Mouse (Mus musculus): ENCODE measurements around the gene Syt2. TPM values are rescaled to one million over a fixed set of nuclear protein-coding genes. Genes with fewer than 3 reads are reported as not detected.

Gene Syt2
- total RNA-seq, 2 experiments from 2014 or later: 57.7 to 62.5 TPM

DNA sequence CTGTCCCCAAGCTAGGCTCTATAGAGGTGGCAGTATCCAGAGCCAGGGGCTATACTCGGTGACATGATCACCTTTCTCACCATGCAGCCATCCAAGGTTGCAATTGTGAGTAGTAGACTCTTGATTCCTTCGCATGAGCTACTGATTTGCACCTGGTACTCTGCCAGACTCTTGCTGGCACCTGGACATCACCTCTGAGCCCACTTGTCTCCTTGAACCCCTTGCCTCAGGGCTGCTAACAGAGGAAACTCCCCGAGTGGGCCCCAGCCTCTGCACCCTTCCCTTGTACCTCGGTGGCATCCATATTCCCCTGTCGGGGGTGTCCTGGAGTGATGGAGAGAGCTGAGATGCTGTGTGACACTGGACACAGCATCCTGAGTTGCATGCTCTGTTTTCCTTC is 75.0 kb downstream of the Syt2 start:
- Histone ChIP-seq H3K27ac (no peak overlapping the region), H3K4me3 (no peak overlapping the region)
- no peak for TF ChIP-seq CTCF (IDR thresholded peaks at IDR 0.05)
- no peak for DNase-seq (ENCODE audit: extremely low spot score in 1 of 2, low spot score in 2 of 2)
- intact Hi-C loops (cut with DNase I): no loop called here

- no peak for TF ChIP-seq CTCF (IDR thresholded peaks at IDR 0.05)
- DNase-seq (ENCODE audit: extremely low spot score in 1 of 2, low spot score in 2 of 2): no peak
- no peak overlapping the region for H3K27ac ChIP-seq
- no peak overlapping the region for H3K4me3 ChIP-seq
- intact Hi-C loops (cut with DNase I): no loop called here
These were observed 76.4 kb downstream of the Syt2 start for GRCm38 (mm10) chr1:134722891-134723290.

- TF ChIP-seq CTCF (IDR thresholded peaks at IDR 0.05): peak; percentile 57
- H3K27ac ChIP-seq: no peak overlapping the region
- intact Hi-C loops (cut with DNase I): no loop called here
- no peak for DNase-seq (ENCODE audit: extremely low spot score in 1 of 2, low spot score in 2 of 2)
- H3K4me3 ChIP-seq: no peak overlapping the region
These were observed 78.8 kb downstream of the Syt2 start for GRCm38 (mm10) chr1:134725276-134725675.

DNA sequence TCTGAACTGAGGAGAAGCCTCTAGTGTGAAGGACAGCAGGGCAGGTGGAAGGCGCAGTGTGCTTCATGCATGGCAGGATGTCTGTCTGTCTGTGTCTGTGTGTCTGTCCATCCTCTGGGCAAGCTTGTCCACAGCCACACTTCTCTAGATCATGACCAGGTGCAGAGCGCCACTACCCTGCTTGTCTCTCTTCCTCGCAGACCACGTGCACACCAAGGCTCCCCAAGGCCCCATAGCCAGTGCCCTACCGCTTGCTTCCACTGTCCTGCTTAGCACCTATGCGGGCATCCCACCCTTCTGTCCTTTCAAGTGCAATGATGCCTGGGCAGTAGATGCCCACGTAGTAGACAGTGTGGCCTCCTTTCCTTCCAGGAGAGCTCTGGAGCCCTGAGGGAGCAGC is 80.0 kb downstream of the Syt2 start:
- Histone ChIP-seq H3K4me3 (no peak overlapping the region), H3K27ac (no peak overlapping the region)
- no peak for DNase-seq (ENCODE audit: extremely low spot score in 1 of 2, low spot score in 2 of 2)
- intact Hi-C loops (cut with DNase I): no loop called here
- TF ChIP-seq CTCF (IDR thresholded peaks at IDR 0.05): no peak

DNA sequence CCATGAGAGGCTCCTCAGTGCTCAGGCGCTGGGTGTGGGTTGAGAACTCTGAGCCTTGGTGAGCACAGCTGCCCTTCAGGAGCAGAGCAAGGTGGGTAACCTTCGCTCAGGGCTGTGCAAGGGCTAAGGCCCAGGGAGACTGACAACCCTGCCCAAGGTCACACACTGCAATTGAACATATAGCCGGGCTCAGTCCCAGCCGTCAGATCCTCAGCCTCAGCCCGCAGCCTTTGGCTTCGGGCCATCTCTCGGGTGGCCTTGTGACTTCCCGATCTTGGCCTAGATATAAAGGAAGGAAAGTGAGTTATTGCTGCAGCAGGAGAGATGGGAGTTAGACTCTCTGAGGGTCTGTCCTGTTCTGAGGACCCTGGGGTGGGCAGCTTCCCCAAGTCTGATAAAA is 80.8 kb downstream of the Syt2 start:
- intact Hi-C loops (cut with DNase I): no loop called here
- H3K27ac ChIP-seq: no peak overlapping the region
- DNase-seq (ENCODE audit: extremely low spot score in 1 of 2, low spot score in 2 of 2): no peak
- H3K4me3 ChIP-seq: no peak overlapping the region
- no peak for TF ChIP-seq CTCF (IDR thresholded peaks at IDR 0.05)

- no peak for TF ChIP-seq CTCF (IDR thresholded peaks at IDR 0.05)
- H3K27ac ChIP-seq: no peak overlapping the region
- no peak for DNase-seq (ENCODE audit: extremely low spot score in 1 of 2, low spot score in 2 of 2)
- intact Hi-C loops (cut with DNase I): no loop called here
- H3K4me3 ChIP-seq: no peak overlapping the region
These were observed 87.2 kb downstream of the Syt2 start for GRCm38 (mm10) chr1:134733659-134734058.

- DNase-seq (ENCODE audit: extremely low spot score in 1 of 2, low spot score in 2 of 2): no peak
- no peak overlapping the region for H3K4me3 ChIP-seq
- no peak overlapping the region for H3K27ac ChIP-seq
- no peak for TF ChIP-seq CTCF (IDR thresholded peaks at IDR 0.05)
- intact Hi-C loops (cut with DNase I): no loop called here
These were observed 91.0 kb downstream of the Syt2 start for GRCm38 (mm10) chr1:134737463-134737862.

- intact Hi-C loops (cut with DNase I): loop anchor here (5.0 to 10.0 kb wide), 2 partner anchors 79 to 207 kb away; no protein-coding TSS in a partner anchor
- Histone ChIP-seq H3K4me3 (no peak overlapping the region), H3K27ac (no peak overlapping the region)
- no peak; the same call in 1 of the 2 replicates for TF ChIP-seq CTCF (IDR thresholded peaks at IDR 0.05)
- no peak for DNase-seq (ENCODE audit: extremely low spot score in 1 of 2, low spot score in 2 of 2)
These were observed 95.0 kb downstream of the Syt2 start for GRCm38 (mm10) chr1:134741433-134741832.

DNA sequence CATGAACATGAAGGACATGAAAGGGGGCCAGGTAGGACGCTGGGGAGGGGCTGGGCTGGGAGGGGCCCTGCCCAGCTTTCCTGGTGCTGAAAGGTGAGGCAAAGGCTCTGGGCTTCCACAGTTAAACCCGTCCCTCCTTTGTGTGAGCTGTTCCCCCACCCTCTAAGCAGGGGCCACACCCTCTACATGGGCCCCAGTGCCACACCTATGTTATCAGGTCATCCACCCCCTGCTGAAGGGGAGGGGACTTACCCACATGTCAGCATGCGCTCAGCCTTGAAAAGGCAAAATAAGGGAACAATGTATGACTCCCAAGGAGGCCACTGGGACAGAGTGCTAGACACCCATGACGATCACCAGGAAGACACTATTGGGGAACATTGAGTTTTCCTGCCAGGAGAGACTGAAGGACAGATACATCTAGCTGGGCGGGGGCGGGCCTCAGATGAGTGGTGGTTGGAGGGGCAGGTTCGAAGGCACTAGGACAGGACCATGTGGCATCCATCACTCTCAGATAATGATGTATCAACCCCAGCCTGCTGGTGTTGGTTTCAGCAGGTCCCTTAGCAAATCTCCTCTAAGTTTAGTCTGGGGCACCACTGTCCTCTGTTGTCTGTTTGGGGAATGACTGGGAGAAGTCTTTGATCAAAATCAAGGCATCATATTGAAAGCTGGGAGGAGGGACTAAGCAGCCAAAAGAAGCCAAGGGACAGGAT is 95.6 kb downstream of the Syt2 start:
- no peak for DNase-seq (ENCODE audit: extremely low spot score in 1 of 2, low spot score in 2 of 2)
- no peak; the same call in 1 of the 2 replicates for TF ChIP-seq CTCF (IDR thresholded peaks at IDR 0.05)
- Histone ChIP-seq H3K4me3 (no peak overlapping the region), H3K27ac (no peak overlapping the region)
- intact Hi-C loops (cut with DNase I): loop anchor here (5.0 to 10.0 kb wide), 2 partner anchors 80 to 207 kb away; no protein-coding TSS in a partner anchor

DNA sequence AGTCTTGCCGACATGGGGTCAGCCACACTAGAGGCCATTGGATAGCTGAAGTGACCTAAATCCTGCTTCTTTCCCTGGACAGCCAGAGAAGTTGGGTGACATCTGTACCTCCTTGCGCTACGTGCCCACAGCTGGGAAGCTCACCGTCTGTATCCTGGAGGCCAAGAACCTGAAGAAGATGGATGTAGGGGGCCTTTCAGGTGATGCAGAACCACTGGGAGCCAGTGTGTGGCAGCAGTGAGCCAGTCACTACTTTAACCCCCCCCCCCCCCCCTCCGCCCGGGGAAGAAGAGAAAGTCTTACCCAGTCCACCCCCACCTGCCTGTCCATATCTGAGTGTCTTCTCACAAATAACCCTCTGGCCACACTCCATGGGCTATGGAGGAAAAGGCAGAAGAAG is 99.2 kb downstream of the Syt2 start:
- intact Hi-C loops (cut with DNase I): loop anchor here (2.0 to 10.0 kb wide), 3 partner anchors 83 to 211 kb away; no protein-coding TSS in a partner anchor
- Histone ChIP-seq H3K4me3 (no peak overlapping the region), H3K27ac (no peak overlapping the region)
- TF ChIP-seq CTCF (IDR thresholded peaks at IDR 0.05): peak; percentile 74
- no peak for DNase-seq (ENCODE audit: extremely low spot score in 1 of 2, low spot score in 2 of 2)

GRCm38 (mm10) chr1:134747236-134748174 is 101.0 kb downstream of the Syt2 start:
- intact Hi-C loops (cut with DNase I): loop anchor here (5.0 to 10.0 kb wide), 2 partner anchors 105 to 213 kb away; no protein-coding TSS in a partner anchor
- no peak for DNase-seq (ENCODE audit: extremely low spot score in 1 of 2, low spot score in 2 of 2)
- Histone ChIP-seq H3K4me3 (no peak overlapping the region), H3K27ac (no peak overlapping the region)
- TF ChIP-seq CTCF (IDR thresholded peaks at IDR 0.05): no peak; the same call in 1 of the 2 replicates

GRCm38 (mm10) chr1:134749889-134750288 is 103.4 kb downstream of the Syt2 start:
- no peak overlapping the region for H3K4me3 ChIP-seq
- intact Hi-C loops (cut with DNase I): loop anchor here (5.0 to 10.0 kb wide), 2 partner anchors 102 to 215 kb away; no protein-coding TSS in a partner anchor
- no peak for DNase-seq (ENCODE audit: extremely low spot score in 1 of 2, low spot score in 2 of 2)
- TF ChIP-seq CTCF (IDR thresholded peaks at IDR 0.05): no peak
- no peak overlapping the region for H3K27ac ChIP-seq

All from left cerebral cortex, adult 2 months (tissue).